Mouse (Mus musculus) intestine, embryonic 16.5 days (tissue): ENCODE data around the gene Kif1bp. TPM values are rescaled to one million over a fixed set of nuclear protein-coding genes. Genes with fewer than 3 reads are reported as not detected.

Experiments
- ATAC-seq: fragments of 200-750 bp; cut with Nextera tagmentation; 2 replicates; pipeline ENCODE4 v1.8.0; 2017; ENCODE audit warnings: moderate TSS enrichment, moderate library complexity
- H3K27ac ChIP-seq: fragments of 300-500 bp; sonication (generic); 2 replicates; pipeline ENCODE4 v1.5.1; 2014; ENCODE audit warnings: mild to moderate bottlenecking, low read length
- H3K27me3 ChIP-seq: fragments of 300-500 bp; sonication (generic); replicated peaks from 2 replicates; pipeline ENCODE4 v1.6.1; 2014; ENCODE audit warnings: low read length, control low read depth, mixed read lengths; ENCODE audit not compliant: control insufficient read depth, insufficient read depth
- H3K36me3 ChIP-seq: fragments of 300-500 bp; sonication (generic); 2 replicates; pipeline ENCODE4 v1.6.1; 2014; ENCODE audit warnings: low read length, control low read depth; ENCODE audit not compliant: control insufficient read depth, insufficient read depth
- H3K4me1 ChIP-seq: fragments of 300-500 bp; sonication (generic); 2 replicates; pipeline ENCODE4 v1.6.1; 2014; ENCODE audit warnings: low read length, control low read depth, mixed read lengths; ENCODE audit not compliant: control insufficient read depth, insufficient read depth
- H3K4me2 ChIP-seq: fragments of 300-500 bp; sonication (generic); 2 replicates; pipeline ENCODE4 v1.6.1; 2014; ENCODE audit warnings: low read depth, low read length, control low read depth
- H3K4me3 ChIP-seq: fragments of 300-500 bp; sonication (generic); 2 replicates; pipeline ENCODE4 v1.5.1; 2014; ENCODE audit warnings: mild to moderate bottlenecking, low read length
- H3K9ac ChIP-seq: fragments of 300-500 bp; sonication (generic); 2 replicates; pipeline ENCODE4 v1.6.1; 2014; ENCODE audit warnings: low read depth, low read length
- H3K9me3 ChIP-seq: fragments of 300-500 bp; sonication (generic); 2 replicates; pipeline ENCODE4 v1.6.1; 2016; ENCODE audit warnings: low read length, control low read depth; ENCODE audit not compliant: control insufficient read depth
- WGBS: fragments of 180-500 bp; shearing (Covaris S2); extraction: QIAGEN DNeasy Blood & Tissue Kit; methylation state at CpG from one replicate; pipeline ENCODE4 v1.1.7; 2014; 5-methylcytosine and 5-hydroxymethylcytosine counted together
- polyA plus RNA-seq: library from polyadenylated mRNA; unstranded; fragments of >200 nt; fragmentation: Nextera tagmentation; extraction: Ambion mirVana; gene quantifications from 2 replicates; pipeline ENCODE4 v1.2.1, GENCODE M21; 2015

The Kif1bp gene
- polyA plus RNA-seq, 1 experiment from 2014 or later = 23.0 TPM

GRCm38 (mm10) chr10:62545759-62546158, 32.5 kb downstream of the Kif1bp start:
- no peak overlapping the region for H3K9ac ChIP-seq
- H3K4me3 ChIP-seq = no peak overlapping the region
- H3K4me2 ChIP-seq = no peak overlapping the region
- no peaks in the 10 kb centered on the region for H3K36me3 ChIP-seq
- no peaks in the 10 kb centered on the region for H3K9me3 ChIP-seq
- H3K4me1 ChIP-seq = no peaks in the 10 kb centered on the region
- no peak for ATAC-seq
- H3K27me3 ChIP-seq = no peaks in the 10 kb centered on the region
- H3K27ac ChIP-seq = no peak overlapping the region

- no peak overlapping the region for H3K9ac ChIP-seq
- no peak overlapping the region for H3K4me3 ChIP-seq
- no peak for ATAC-seq
- 88% methylated on average over 4 of the region's 4 CpGs for WGBS
- no peaks in the 10 kb centered on the region for H3K9me3 ChIP-seq
- H3K4me2 ChIP-seq = no peak overlapping the region
- no peaks in the 10 kb centered on the region for H3K4me1 ChIP-seq
- H3K27me3 ChIP-seq = no peaks in the 10 kb centered on the region
- no peaks in the 10 kb centered on the region for H3K36me3 ChIP-seq
- H3K27ac ChIP-seq = no peak overlapping the region
Measured at GRCm38 (mm10) chr10:62544316-62544715, 33.9 kb downstream of the Kif1bp start.

DNA sequence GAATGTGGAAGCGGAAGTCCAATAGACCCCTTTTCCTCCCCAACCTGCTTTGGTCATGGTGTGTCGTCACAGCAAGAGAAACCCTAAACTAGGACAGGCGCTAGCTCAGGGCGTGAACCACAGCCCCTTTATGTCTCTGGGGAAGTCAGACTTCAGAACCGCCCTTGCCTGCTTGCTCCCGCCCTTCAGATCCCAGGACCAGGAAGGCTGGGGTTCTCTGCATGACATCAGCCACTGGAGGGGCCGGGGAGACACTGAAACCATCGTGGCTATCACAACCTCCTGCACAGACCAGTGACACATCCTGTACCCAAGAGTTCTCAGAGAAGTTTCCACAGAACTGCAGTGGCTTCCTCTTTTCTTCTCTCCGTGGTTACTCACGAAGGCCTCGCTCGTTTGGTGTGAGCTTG, 34.9 kb downstream of the Kif1bp start:
- 80% methylated on average over 12 of the region's 12 CpGs for WGBS
- no peak for ATAC-seq
- Histone ChIP-seq H3K27ac (no peak overlapping the region), H3K9ac (no peak overlapping the region), H3K4me3 (no peak overlapping the region), H3K4me1 (no peaks in the 10 kb centered on the region), H3K27me3 (no peaks in the 10 kb centered on the region), H3K36me3 (no peaks in the 10 kb centered on the region), H3K9me3 (no peaks in the 10 kb centered on the region), H3K4me2 (no peak overlapping the region)

DNA sequence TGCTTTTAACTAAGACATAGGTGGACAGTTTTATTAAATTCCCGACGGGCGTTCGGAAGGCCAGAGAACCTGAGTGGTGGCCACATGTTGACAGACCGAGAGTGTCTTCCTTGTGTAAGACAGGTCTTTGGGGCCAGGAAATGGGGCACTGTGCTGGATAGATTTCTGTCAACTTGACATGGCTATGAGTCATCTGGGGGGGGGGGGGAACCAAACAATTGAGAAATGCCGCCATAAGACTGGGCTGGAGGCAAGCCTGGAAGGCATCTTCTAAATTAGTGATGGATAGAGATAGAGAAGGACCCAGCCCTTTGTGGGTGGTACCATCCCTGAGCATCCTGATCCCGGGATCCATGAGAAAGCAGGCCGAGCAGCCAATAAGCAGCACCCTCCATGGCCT, 35.3 kb downstream of the Kif1bp start:
- Histone ChIP-seq H3K27ac (no peak overlapping the region), H3K9ac (no peak overlapping the region), H3K36me3 (no peaks in the 10 kb centered on the region), H3K27me3 (no peaks in the 10 kb centered on the region), H3K4me1 (no peaks in the 10 kb centered on the region), H3K9me3 (no peaks in the 10 kb centered on the region), H3K4me3 (no peak overlapping the region), H3K4me2 (no peak overlapping the region)
- 88% methylated on average over 8 of the region's 8 CpGs for WGBS
- no peak for ATAC-seq

DNA sequence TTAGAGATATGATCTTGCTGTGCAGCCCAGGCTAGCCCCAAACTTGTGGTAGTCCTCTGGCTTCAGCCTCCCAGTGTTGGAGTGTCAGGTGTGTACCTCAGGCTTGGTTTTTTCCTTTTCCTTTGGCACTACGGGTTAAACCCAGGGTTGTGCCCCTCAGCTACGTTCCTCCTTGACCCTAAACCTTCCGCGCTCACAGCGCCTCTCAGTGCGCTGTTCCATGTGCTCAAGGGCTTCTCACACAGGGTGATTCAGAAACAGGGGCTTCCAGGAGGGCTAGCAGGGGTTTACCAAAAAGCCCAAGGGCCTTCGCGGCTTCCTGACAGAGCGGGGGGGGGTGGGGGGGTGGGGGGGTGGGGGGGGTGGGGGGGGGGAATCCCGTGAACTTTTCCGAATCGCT, 35.8 kb downstream of the Kif1bp start:
- Histone ChIP-seq H3K9me3 (no peaks in the 10 kb centered on the region), H3K27me3 (no peaks in the 10 kb centered on the region), H3K4me1 (no peaks in the 10 kb centered on the region), H3K27ac (no peak overlapping the region), H3K36me3 (no peaks in the 10 kb centered on the region), H3K4me2 (no peak overlapping the region), H3K9ac (no peak overlapping the region), H3K4me3 (no peak overlapping the region)
- no peak for ATAC-seq
- 95% methylated on average over 11 of the region's 12 CpGs for WGBS

GRCm38 (mm10) chr10:62541499-62541898, 36.8 kb downstream of the Kif1bp start:
- Histone ChIP-seq H3K9ac (no peak overlapping the region), H3K27ac (no peak overlapping the region), H3K4me1 (no peaks in the 10 kb centered on the region), H3K4me2 (no peak overlapping the region), H3K4me3 (no peak overlapping the region), H3K27me3 (no peaks in the 10 kb centered on the region), H3K9me3 (no peaks in the 10 kb centered on the region), H3K36me3 (no peaks in the 10 kb centered on the region)
- no peak for ATAC-seq
- WGBS = 92% methylated on average over 12 of the region's 12 CpGs

GRCm38 (mm10) chr10:62540800-62541199, 37.5 kb downstream of the Kif1bp start:
- Histone ChIP-seq H3K9me3 (no peaks in the 10 kb centered on the region), H3K9ac (no peak overlapping the region), H3K4me2 (no peak overlapping the region), H3K4me3 (no peak overlapping the region), H3K27ac (no peak overlapping the region), H3K27me3 (no peaks in the 10 kb centered on the region), H3K36me3 (no peaks in the 10 kb centered on the region), H3K4me1 (no peaks in the 10 kb centered on the region)
- no peak for ATAC-seq
- 61% methylated on average over 3 of the region's 3 CpGs for WGBS

- 81% methylated on average over 7 of the region's 7 CpGs for WGBS
- H3K4me1 ChIP-seq = no peaks in the 10 kb centered on the region
- no peak overlapping the region for H3K4me2 ChIP-seq
- H3K9me3 ChIP-seq = no peaks in the 10 kb centered on the region
- H3K4me3 ChIP-seq = no peak overlapping the region
- no peaks in the 10 kb centered on the region for H3K36me3 ChIP-seq
- no peak overlapping the region for H3K9ac ChIP-seq
- H3K27ac ChIP-seq = no peak overlapping the region
- no peak for ATAC-seq
- H3K27me3 ChIP-seq = no peaks in the 10 kb centered on the region
Measured at GRCm38 (mm10) chr10:62534509-62534908, 43.7 kb downstream of the Kif1bp start.

- Histone ChIP-seq H3K4me1 (peaks cover 2% of the 10 kb centered on the region; the same call in 1 of the 2 replicates), H3K4me2 (no peak overlapping the region)
- WGBS = 55% methylated on average over 2 of the region's 2 CpGs
Measured at GRCm38 (mm10) chr10:62532832-62533231, 45.4 kb downstream of the Kif1bp start.

DNA sequence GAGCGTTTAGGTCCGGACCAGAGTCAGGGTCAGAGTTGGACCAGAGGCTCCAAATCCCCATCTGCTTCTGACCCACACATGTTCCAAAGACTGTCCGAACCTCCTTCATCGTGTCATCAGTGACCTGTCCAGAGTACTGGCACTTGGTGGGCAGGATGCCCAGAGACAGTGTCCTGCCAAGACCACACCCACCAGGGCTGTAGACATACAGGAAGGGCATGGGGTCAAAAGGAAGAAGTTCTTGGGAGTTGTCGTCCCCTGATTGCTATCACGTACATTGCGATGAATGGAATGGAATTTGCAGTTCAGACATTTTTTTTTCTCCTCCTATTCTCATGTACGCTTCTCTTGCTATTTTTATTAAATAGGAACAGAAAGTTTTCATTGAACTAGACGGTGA, 48.1 kb downstream of the Kif1bp start:
- ATAC-seq = no peak
- Histone ChIP-seq H3K4me2 (no peak overlapping the region), H3K27me3 (no peaks in the 10 kb centered on the region), H3K4me3 (no peak overlapping the region), H3K9ac (no peak overlapping the region), H3K9me3 (no peaks in the 10 kb centered on the region), H3K27ac (no peak overlapping the region), H3K4me1 (peaks cover 2% of the 10 kb centered on the region; the same call in 1 of the 2 replicates), H3K36me3 (no peaks in the 10 kb centered on the region)
- WGBS = 71% methylated on average over 9 of the region's 9 CpGs

More at GRCm38 (mm10) chr10:62532832-62533231, 45.4 kb downstream of the Kif1bp start:
- no peak overlapping the region for H3K9ac ChIP-seq
- H3K36me3 ChIP-seq = no peaks in the 10 kb centered on the region
- H3K4me3 ChIP-seq = no peak overlapping the region
- H3K27ac ChIP-seq = no peak overlapping the region
- H3K27me3 ChIP-seq = no peaks in the 10 kb centered on the region
- ATAC-seq = no peak
- no peaks in the 10 kb centered on the region for H3K9me3 ChIP-seq
